In genomic region chr13:56475363-56475762, GRCm38 (mm10) we compare ENCODE assay signal across 9 mouse cellular contexts. TPM values are rescaled to one million over a fixed set of nuclear protein-coding genes. Genes with fewer than 3 reads are reported as not detected.
DNase-seq lines count a peak whose midpoint lies in the region; ATAC-seq and TF ChIP-seq lines count a peak whose summit lies in the region.
"Had no signal": no experiment of that assay in that cellular context is flagged by ENCODE, and none has a peak within 500 bp of the region (broad histone marks: within the 10 kb centered on the region; RNA-seq: fewer than 3 reads in every experiment).

No protein-coding gene starts in this region.

- ATAC-seq in forebrain, embryonic 15.5 days (replicated peaks), result peak; percentile 57
- ATAC-seq in neutrophil, adult 5-6 weeks (ENCODE audit: extremely low read depth, insufficient number of reproducible peaks, low FRiP score, poor library complexity, severe bottlenecking), result peak; percentile 40; the same call in 1 of the 2 replicates

- H3K4me1 ChIP-seq in bone marrow, adult 2 months (ENCODE audit: control insufficient read depth, insufficient read depth, low read length), result no peaks in the 10 kb centered on the region
- H3K4me1 ChIP-seq in forebrain, embryonic 15.5 days, result peaks cover 18% of the 10 kb centered on the region

- no peak overlapping the region for H3K4me3 ChIP-seq in bone marrow, adult 2 months (replicated peaks; ENCODE audit: control insufficient read depth, low read depth, low read length)
- no peak overlapping the region for H3K4me3 ChIP-seq in forebrain, embryonic 15.5 days

- no peak for TF ChIP-seq POLR2A in bone marrow, adult 2 months (IDR thresholded peaks at IDR 0.05; ENCODE audit: borderline replicate concordance, control insufficient read depth, low read depth, low read length)

- DNase-seq in spleen, postnatal 36 days (ENCODE audit: low spot score in 2 of 2), result peak; percentile 15 to 22
- no peak for DNase-seq in spleen, postnatal 4 days (ENCODE audit: low spot score in 2 of 2)
- DNase-seq in kidney, adult 18-20 months, result peak; percentile 45
- peak; percentile 27 to 48 for DNase-seq in lung, adult 18-20 months
- DNase-seq in urinary bladder, postnatal 4 days (ENCODE audit: low spot score in 2 of 2), result no peak

- no peak overlapping the region for H3K27ac ChIP-seq in bone marrow, adult 2 months (ENCODE audit: control insufficient read depth, insufficient read depth, low read depth, low read length, poor library complexity)
- no peak overlapping the region for H3K27ac ChIP-seq in forebrain, embryonic 15.5 days (replicated peaks)

- no peak overlapping the region for H3K9ac ChIP-seq in forebrain, embryonic 15.5 days (replicated peaks)

- TF ChIP-seq CTCF in bone marrow, adult 2 months (IDR thresholded peaks at IDR 0.05; ENCODE audit: control insufficient read depth, insufficient read depth, low read length), result peak; percentile 55

- H3K4me2 ChIP-seq in forebrain, embryonic 15.5 days (replicated peaks), result no peak overlapping the region

- H3K9me3 ChIP-seq in forebrain, embryonic 15.5 days, result no peaks in the 10 kb centered on the region

- 25% methylated on average over 4 of the region's 4 CpGs for WGBS in bone marrow, adult 2 months
- 33% methylated on average over 4 of the region's 4 CpGs for WGBS in forebrain, embryonic 15.5 days

- 0 out of 2 replicates have a peak, but pooled peaks cover 4% of the 10 kb centered on the region for H3K27me3 ChIP-seq in forebrain, embryonic 15.5 days

- no peaks in the 10 kb centered on the region for H3K36me3 ChIP-seq in forebrain, embryonic 15.5 days

RNA-seq across cellular contexts. Expression of gene Il9, which starts 6.7 kb away (rescaled TPM):
- not detected in 2 replicates for polyA plus RNA-seq in bone marrow, adult 2 months (2011; ENCODE audit: insufficient read depth, insufficient read length, low replicate concordance, missing spikeins)
- not detected in 2 replicates for polyA plus RNA-seq in forebrain, embryonic 15.5 days (2015; fragmentation: Nextera tagmentation; extraction: Ambion mirVana)
- total RNA-seq in neutrophil, adult 5-6 weeks (2017), result not detected in 2 replicates
- polyA plus RNA-seq: large intestine, adult 2 months had no signal

RNA-seq across cellular contexts. Expression of gene Slc25a48, which starts 37.2 kb away (rescaled TPM):
- polyA plus RNA-seq in bone marrow, adult 2 months (2011; ENCODE audit: insufficient read depth, insufficient read length, low replicate concordance, missing spikeins), result 0.45 TPM in 1 of 2 replicates, not detected in the other
- not detected in 2 replicates for polyA plus RNA-seq in forebrain, embryonic 15.5 days (2015; fragmentation: Nextera tagmentation; extraction: Ambion mirVana)
- 0.12 and 0.61 TPM in 2 replicates for total RNA-seq in neutrophil, adult 5-6 weeks (2017)

RNA-seq across cellular contexts. Expression of gene Fbxl21, which starts 46.9 kb away (rescaled TPM):
- polyA plus RNA-seq in bone marrow, adult 2 months (2011; ENCODE audit: insufficient read depth, insufficient read length, low replicate concordance, missing spikeins), result not detected in 2 replicates
- 2.4 and 2.9 TPM in 2 replicates for polyA plus RNA-seq in forebrain, embryonic 15.5 days (2015; fragmentation: Nextera tagmentation; extraction: Ambion mirVana)
- 0.61 and 0.70 TPM in 2 replicates for total RNA-seq in neutrophil, adult 5-6 weeks (2017)

RNA-seq across cellular contexts. Expression of gene Gm3045, which starts 49.0 kb away (rescaled TPM):
- polyA plus RNA-seq in bone marrow, adult 2 months (2011; ENCODE audit: insufficient read depth, insufficient read length, low replicate concordance, missing spikeins), result not detected in 2 replicates
- not detected in 2 replicates for polyA plus RNA-seq in forebrain, embryonic 15.5 days (2015; fragmentation: Nextera tagmentation; extraction: Ambion mirVana)
- total RNA-seq in neutrophil, adult 5-6 weeks (2017), result not detected in 2 replicates
- polyA plus RNA-seq: large intestine, adult 2 months had no signal

Comparison
In these comparisons a context has a peak if more than half of its experiments do, and no peak if none do; other contexts are left out.
1. DNase-seq: peak in spleen, postnatal 36 days (2 of 2), kidney, adult 18-20 months (single experiment) and lung, adult 18-20 months (2 of 2); none in spleen, postnatal 4 days (0 of 2) and urinary bladder, postnatal 4 days (0 of 2).